Mouse (Mus musculus) mammary gland, adult 2 months (tissue): ENCODE results near the gene Slc16a3. TPM values are rescaled to one million over a fixed set of nuclear protein-coding genes. Genes with fewer than 3 reads are reported as not detected.

Experiments
- polyA plus RNA-seq: library from polyadenylated mRNA; depleted of rRNA; stranded (reverse); fragments of >200 nt; gene quantifications from 2 replicates; pipeline ENCODE4 v1.2.3, GENCODE M21; 2012; ENCODE audit warnings: low replicate concordance; rRNA removed

The Slc16a3 gene
- polyA plus RNA-seq, result 5.6 and 43.4 TPM in 2 replicates

DNA sequence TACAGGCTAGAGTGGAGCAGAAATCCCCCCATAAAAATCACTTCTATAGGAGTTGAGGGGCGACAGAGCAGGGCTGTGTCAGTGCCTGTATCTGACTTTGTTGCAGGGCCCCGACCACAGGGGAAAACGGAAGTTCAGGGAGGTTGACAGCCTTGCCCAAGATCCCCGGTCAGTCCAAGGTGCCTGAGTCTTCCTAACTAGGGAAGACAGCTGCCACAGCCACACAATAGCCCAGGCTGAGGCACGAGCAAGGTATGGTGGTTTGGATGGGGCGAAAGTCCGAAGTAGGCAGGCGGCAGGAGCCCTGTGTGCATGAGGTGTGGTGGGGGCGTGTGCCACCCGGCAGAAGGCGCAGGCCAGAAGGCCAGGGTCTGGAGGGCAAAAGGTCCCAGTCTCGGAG, at the start of gene Slc16a3:
Gene Slc16a3, plus strand, starts transcription at position 153 of the 400 bp plus-strand sequence.

DNA sequence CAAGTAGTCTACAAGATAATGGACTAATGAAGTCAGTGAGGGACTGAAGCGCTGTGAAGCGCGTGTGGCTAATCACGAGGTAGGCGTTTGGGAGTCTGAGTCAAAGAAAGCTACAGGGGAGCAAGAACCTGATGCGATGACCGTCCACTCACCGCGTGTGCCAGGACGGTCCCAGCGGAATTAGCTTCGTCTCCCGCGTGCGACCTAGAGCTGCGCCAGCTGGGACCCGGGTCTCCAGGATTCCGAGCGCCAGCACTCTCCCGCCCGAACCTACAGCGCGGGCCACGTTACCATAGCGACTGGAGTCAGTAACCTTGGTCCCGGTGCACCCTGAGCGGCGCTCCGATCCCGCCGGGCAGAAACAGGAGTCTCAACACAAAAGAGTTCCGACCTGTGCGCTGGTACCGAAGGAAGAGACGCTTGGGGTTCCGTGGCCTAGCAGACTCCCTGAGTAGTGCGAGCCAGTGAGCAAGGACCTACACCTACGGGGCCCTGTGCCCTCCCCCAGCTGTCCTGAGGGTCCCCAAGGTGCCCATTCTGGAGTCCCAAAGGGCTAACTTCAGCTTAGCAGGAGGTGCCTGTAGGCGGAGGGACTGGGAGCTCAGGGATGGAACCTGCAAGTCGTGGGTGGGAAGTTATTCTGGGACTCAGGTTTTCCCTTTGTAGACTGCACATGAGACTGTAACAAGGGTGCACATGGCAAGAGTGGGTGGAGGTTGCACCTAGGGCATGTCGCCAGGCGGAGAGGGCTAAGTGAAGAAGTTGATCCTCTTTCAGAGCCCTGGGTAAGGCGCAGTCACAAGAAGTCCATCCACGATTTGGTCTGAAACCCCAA, 15.5 kb upstream of the Slc16a3 start, which contains the start of gene Ccdc57:
Gene Ccdc57, minus strand, starts transcription at position 309 of the 835 bp plus-strand sequence.

DNA sequence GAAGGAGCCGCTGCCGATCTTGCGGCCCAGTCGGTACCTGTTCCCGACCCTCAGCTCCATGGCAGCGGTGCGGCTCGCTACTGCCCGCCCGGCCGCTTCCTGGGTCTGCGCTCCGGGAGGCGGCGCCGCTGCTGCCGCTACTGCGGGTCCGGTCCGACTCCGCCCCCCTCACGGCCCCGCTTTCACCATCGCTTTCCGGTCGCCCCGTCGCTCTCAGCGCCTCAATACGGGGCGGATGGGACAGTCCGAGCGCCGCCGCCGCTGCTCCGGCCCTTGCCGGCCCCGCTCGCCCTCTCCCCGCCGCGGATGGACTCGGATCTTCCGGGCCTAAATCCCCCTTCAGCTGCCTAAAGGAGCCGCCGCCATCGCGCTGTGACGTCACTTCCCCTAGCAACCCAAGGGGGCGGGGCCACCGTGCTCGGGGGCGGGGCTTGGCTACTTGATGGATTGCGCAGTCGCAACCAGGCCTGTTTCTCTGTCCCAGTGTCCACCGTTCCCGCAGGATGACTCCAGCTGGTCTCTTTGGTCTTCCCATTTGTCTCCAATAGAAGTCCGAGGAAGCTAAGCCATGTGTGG, 42.8 kb downstream of the Slc16a3 start, which contains the start of gene Csnk1d:
Gene Csnk1d, minus strand, starts transcription at position 380 of the 576 bp plus-strand sequence.

Other genes starting within 250 kb of the Slc16a3 start
- gene Cenpx, start 234.7 kb upstream of the Slc16a3 start, polyA plus RNA-seq, result 90.7 and 105 TPM in 2 replicates
- 27.1 and 30.3 TPM in 2 replicates for gene Lrrc45, start 234.6 kb upstream of the Slc16a3 start, polyA plus RNA-seq
- 7.6 and 15.5 TPM in 2 replicates for gene Rac3, start 227.0 kb upstream of the Slc16a3 start, polyA plus RNA-seq
- 84.6 and 91.9 TPM in 2 replicates for gene Dcxr, start 221.2 kb upstream of the Slc16a3 start, polyA plus RNA-seq
- 277 and 287 TPM in 2 replicates for gene Cbr2, start 216.4 kb upstream of the Slc16a3 start, polyA plus RNA-seq
- 0.86 and 1.4 TPM in 2 replicates for gene Hmga1b, start 185.7 kb upstream of the Slc16a3 start, polyA plus RNA-seq
- 56.0 and 80.9 TPM in 2 replicates for gene Rfng, start 164.3 kb upstream of the Slc16a3 start, polyA plus RNA-seq
- 129 and 190 TPM in 2 replicates for gene Gps1, start 164.2 kb upstream of the Slc16a3 start, polyA plus RNA-seq
- 30.8 and 36.8 TPM in 2 replicates for gene Dus1l, start 152.1 kb upstream of the Slc16a3 start, polyA plus RNA-seq
- gene Fasn, start 123.9 kb upstream of the Slc16a3 start, polyA plus RNA-seq, result 15,404 and 19,960 TPM in 2 replicates
- gene Ccdc57, start 15.6 kb upstream of the Slc16a3 start, polyA plus RNA-seq, result 1.5 TPM in 2 replicates
- gene Csnk1d, start 42.9 kb downstream of the Slc16a3 start, polyA plus RNA-seq, result 53.8 and 58.7 TPM in 2 replicates
- 22.6 and 35.5 TPM in 2 replicates for gene Cd7, start 90.9 kb downstream of the Slc16a3 start, polyA plus RNA-seq
- 0.20 and 1.0 TPM in 2 replicates for gene Sectm1b, start 115.1 kb downstream of the Slc16a3 start, polyA plus RNA-seq
- 0.50 and 1.6 TPM in 2 replicates for gene Sectm1a, start 132.7 kb downstream of the Slc16a3 start, polyA plus RNA-seq
- gene Tex19.2, start 170.2 kb downstream of the Slc16a3 start, polyA plus RNA-seq, result not detected in 2 replicates
- gene Tex19.1, start 197.7 kb downstream of the Slc16a3 start, polyA plus RNA-seq, result not detected in 2 replicates
- 0.17 and 0.86 TPM in 2 replicates for gene Uts2r, start 211.8 kb downstream of the Slc16a3 start, polyA plus RNA-seq